17 mouse cellular contexts compared by ENCODE assay signal in the genomic region with DNA sequence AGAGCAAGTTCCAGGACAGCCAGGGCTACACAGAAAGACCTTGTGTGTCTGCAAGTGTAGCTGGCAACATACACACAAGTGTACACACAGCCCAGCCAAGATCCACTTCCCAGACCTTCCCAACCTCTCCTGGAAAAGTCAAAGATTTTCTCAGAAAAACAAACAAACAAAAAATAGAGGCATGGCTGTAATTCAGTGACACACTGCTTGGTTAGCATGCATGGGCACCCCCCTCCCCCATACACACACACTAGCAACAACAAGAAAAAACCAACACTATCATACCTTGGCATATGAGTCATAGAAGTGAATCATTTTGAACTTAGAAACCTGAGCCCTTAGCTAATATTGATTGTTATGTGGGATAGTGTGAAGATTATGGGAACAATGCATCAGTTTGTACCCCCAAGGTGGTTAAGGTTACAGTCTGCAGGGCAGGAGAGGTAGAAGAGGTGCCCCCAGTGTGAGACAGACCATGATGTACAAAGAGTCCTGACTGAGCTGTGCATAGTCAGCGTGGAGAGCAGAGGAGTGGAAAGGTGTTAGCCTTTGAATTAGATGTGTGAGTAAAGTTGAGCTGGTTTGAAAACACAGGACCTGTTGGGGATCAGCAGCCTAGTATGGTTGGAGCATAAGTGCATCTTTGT. TPM values are rescaled to one million over a fixed set of nuclear protein-coding genes. Genes with fewer than 3 reads are reported as not detected.
"Had no signal": no experiment of that assay in that cellular context is flagged by ENCODE, and none has a peak within 500 bp of the region (broad histone marks: within the 10 kb centered on the region; RNA-seq: fewer than 3 reads in every experiment).

No protein-coding gene starts in this region.

- H3K9me3 ChIP-seq: limb, embryonic 13.5 days; liver, embryonic 13.5 days; neural tube, embryonic 13.5 days had no signal

- H3K9ac ChIP-seq: limb, embryonic 13.5 days; liver, embryonic 13.5 days; neural tube, embryonic 13.5 days had no signal

- H3K27ac ChIP-seq: limb, embryonic 13.5 days; liver, embryonic 13.5 days; neural tube, embryonic 13.5 days had no signal

- ATAC-seq: midbrain, embryonic 16.5 days had no signal

- H3K36me3 ChIP-seq: limb, embryonic 13.5 days; liver, embryonic 13.5 days; neural tube, embryonic 13.5 days had no signal

- H3K4me3 ChIP-seq: limb, embryonic 13.5 days; liver, embryonic 13.5 days; neural tube, embryonic 13.5 days had no signal

- DNase-seq: kidney, adult 18-20 months; kidney, postnatal 14 days; left cerebral cortex, postnatal 4 days; liver, embryonic 13.5 days; lung, adult 18-20 months; lung, postnatal 4 days; retina, postnatal 1 day; right cerebral cortex, postnatal 14 days; thymus, postnatal 36 days had no signal

- H3K4me1 ChIP-seq: limb, embryonic 13.5 days; neural tube, embryonic 13.5 days had no signal

- H3K4me2 ChIP-seq: limb, embryonic 13.5 days; liver, embryonic 13.5 days; midbrain, embryonic 11.5 days; neural tube, embryonic 13.5 days had no signal

- H3K27me3 ChIP-seq: limb, embryonic 13.5 days; liver, embryonic 13.5 days; neural tube, embryonic 13.5 days had no signal

RNA-seq across cellular contexts. Expression of a gene that starts 1.6 kb away (rescaled TPM):
- polyA plus RNA-seq: liver, embryonic 13.5 days; lung, embryonic 16.5 days; spleen, adult 2 months had no signal

RNA-seq across cellular contexts. Expression of a gene that starts 41.6 kb away (rescaled TPM):
- polyA plus RNA-seq: kidney, embryonic 14.5 days; large intestine, adult 2 months; midbrain, embryonic 11.5 days; midbrain, embryonic 16.5 days; neural tube, embryonic 13.5 days; spleen, adult 2 months had no signal
